Mouse (Mus musculus): ENCODE data around the gene Tspo.

Tspo gene

GRCm38 (mm10) chr15:83541647-83542287 lies 21.6 kb upstream of the Tspo start:
- no peak for DNase-seq (ENCODE audit: low spot score in 2 of 2)

- no peak for DNase-seq (ENCODE audit: low spot score in 2 of 2)
These were observed 17.4 kb upstream of the Tspo start for GRCm38 (mm10) chr15:83546029-83546428.

- DNase-seq (ENCODE audit: low spot score in 2 of 2): no peak
These were observed 16.2 kb upstream of the Tspo start for GRCm38 (mm10) chr15:83547144-83547543.

GRCm38 (mm10) chr15:83550137-83550536 lies 13.3 kb upstream of the Tspo start:
- no peak for DNase-seq (ENCODE audit: low spot score in 2 of 2)

GRCm38 (mm10) chr15:83553831-83554230 lies 9.6 kb upstream of the Tspo start:
- no peak for DNase-seq (ENCODE audit: low spot score in 2 of 2)

GRCm38 (mm10) chr15:83555161-83555974 lies 8.0 kb upstream of the Tspo start:
- DNase-seq (ENCODE audit: low spot score in 2 of 2): peak; percentile 69 to 82

GRCm38 (mm10) chr15:83560941-83561477 lies 2.4 kb upstream of the Tspo start:
- no peak for DNase-seq (ENCODE audit: low spot score in 2 of 2)

- DNase-seq (ENCODE audit: low spot score in 2 of 2): peak; percentile 32 to 37
These were observed 644 bp upstream of the Tspo start for GRCm38 (mm10) chr15:83562626-83563270.

- DNase-seq (ENCODE audit: low spot score in 2 of 2): no peak
These were observed 662 bp downstream of the Tspo start for GRCm38 (mm10) chr15:83563857-83564651.

GRCm38 (mm10) chr15:83565434-83565833 lies 2.0 kb downstream of the Tspo start:
- no peak for DNase-seq (ENCODE audit: low spot score in 2 of 2)

- DNase-seq (ENCODE audit: low spot score in 2 of 2): no peak
These were observed 2.6 kb downstream of the Tspo start for GRCm38 (mm10) chr15:83566006-83566405.

GRCm38 (mm10) chr15:83567728-83568127 lies 4.3 kb downstream of the Tspo start:
- DNase-seq (ENCODE audit: low spot score in 2 of 2): no peak

GRCm38 (mm10) chr15:83568544-83568943 lies 5.2 kb downstream of the Tspo start:
- no peak for DNase-seq (ENCODE audit: low spot score in 2 of 2)

GRCm38 (mm10) chr15:83569682-83570081 lies 6.3 kb downstream of the Tspo start:
- DNase-seq (ENCODE audit: low spot score in 2 of 2): no peak

- no peak for DNase-seq (ENCODE audit: low spot score in 2 of 2)
These were observed 7.2 kb downstream of the Tspo start for GRCm38 (mm10) chr15:83570641-83571040.

GRCm38 (mm10) chr15:83571636-83572035 lies 8.2 kb downstream of the Tspo start:
- DNase-seq (ENCODE audit: low spot score in 2 of 2): no peak

- DNase-seq (ENCODE audit: low spot score in 2 of 2): no peak
These were observed 8.7 kb downstream of the Tspo start for GRCm38 (mm10) chr15:83572132-83572531.

- no peak for DNase-seq (ENCODE audit: low spot score in 2 of 2)
These were observed 10.2 kb downstream of the Tspo start for GRCm38 (mm10) chr15:83573606-83574005.

GRCm38 (mm10) chr15:83574731-83575351 lies 11.4 kb downstream of the Tspo start:
- no peak for DNase-seq (ENCODE audit: low spot score in 2 of 2)

GRCm38 (mm10) chr15:83575543-83575942 lies 12.2 kb downstream of the Tspo start:
- DNase-seq (ENCODE audit: low spot score in 2 of 2): no peak

- no peak for DNase-seq (ENCODE audit: low spot score in 2 of 2)
These were observed 13.3 kb downstream of the Tspo start for GRCm38 (mm10) chr15:83576651-83577050.

Data from frontal cortex, postnatal 14 days (tissue).